ENCODE assay signal across 8 mouse cellular contexts in genomic region chr11:80601040-80601864, GRCm38 (mm10).
DNase-seq lines count a peak whose midpoint lies in the region; ATAC-seq lines count a peak whose summit lies in the region.
"Had no signal": no experiment of that assay in that cellular context is flagged by ENCODE, and none has a peak within 500 bp of the region (broad histone marks: within the 10 kb centered on the region; RNA-seq: fewer than 3 reads in every experiment).

No protein-coding gene starts in this region.

- no peak overlapping the region for H3K9ac ChIP-seq in hindbrain, embryonic 13.5 days
- H3K9ac ChIP-seq in hindbrain, embryonic 16.5 days (ENCODE audit: low read depth, low read length), result no peak overlapping the region
- H3K9ac ChIP-seq in midbrain, embryonic 11.5 days (ENCODE audit: low read length), result no peak overlapping the region
- H3K9ac ChIP-seq: liver, embryonic 15.5 days had no signal

- H3K4me2 ChIP-seq in hindbrain, embryonic 13.5 days, result no peak overlapping the region
- no peak overlapping the region for H3K4me2 ChIP-seq in hindbrain, embryonic 16.5 days (ENCODE audit: low read length)
- H3K4me2 ChIP-seq in midbrain, embryonic 11.5 days, result no peak overlapping the region
- H3K4me2 ChIP-seq: liver, embryonic 15.5 days had no signal

- H3K27ac ChIP-seq in hindbrain, embryonic 13.5 days, result peak overlapping the region; percentile 93
- H3K27ac ChIP-seq in hindbrain, embryonic 16.5 days (ENCODE audit: low read depth, low read length), result no peak overlapping the region
- H3K27ac ChIP-seq in midbrain, embryonic 11.5 days (ENCODE audit: low read depth, low read length), result no peak overlapping the region
- H3K27ac ChIP-seq in midbrain, embryonic 10.5 days (replicated peaks), result no peak overlapping the region
- H3K27ac ChIP-seq: liver, embryonic 15.5 days had no signal

- no peaks in the 10 kb centered on the region for H3K36me3 ChIP-seq in hindbrain, embryonic 13.5 days
- no peaks in the 10 kb centered on the region for H3K36me3 ChIP-seq in hindbrain, embryonic 16.5 days (ENCODE audit: control insufficient read depth, insufficient read depth, low read length)
- no peaks in the 10 kb centered on the region for H3K36me3 ChIP-seq in midbrain, embryonic 11.5 days (ENCODE audit: control insufficient read depth, insufficient read depth, low read length)
- H3K36me3 ChIP-seq in midbrain, embryonic 10.5 days, result no peaks in the 10 kb centered on the region
- H3K36me3 ChIP-seq: liver, embryonic 15.5 days had no signal

- no peak overlapping the region for H3K4me3 ChIP-seq in hindbrain, embryonic 13.5 days
- H3K4me3 ChIP-seq in hindbrain, embryonic 16.5 days (ENCODE audit: low read length), result no peak overlapping the region
- no peak overlapping the region for H3K4me3 ChIP-seq in midbrain, embryonic 11.5 days (ENCODE audit: low read depth, low read length)
- H3K4me3 ChIP-seq in midbrain, embryonic 10.5 days, result no peak overlapping the region
- H3K4me3 ChIP-seq: liver, embryonic 15.5 days had no signal

- H3K9me3 ChIP-seq in hindbrain, embryonic 13.5 days, result no peaks in the 10 kb centered on the region
- H3K9me3 ChIP-seq in hindbrain, embryonic 16.5 days (ENCODE audit: control insufficient read depth, low read length), result no peaks in the 10 kb centered on the region
- H3K9me3 ChIP-seq in midbrain, embryonic 11.5 days (ENCODE audit: control insufficient read depth, low read length), result no peaks in the 10 kb centered on the region
- H3K9me3 ChIP-seq in midbrain, embryonic 10.5 days (replicated peaks), result no peaks in the 10 kb centered on the region
- H3K9me3 ChIP-seq: liver, embryonic 15.5 days had no signal

- H3K27me3 ChIP-seq in hindbrain, embryonic 13.5 days, result peaks cover 20% of the 10 kb centered on the region; the same call in 1 of the 2 replicates
- H3K27me3 ChIP-seq in hindbrain, embryonic 16.5 days (replicated peaks; ENCODE audit: control insufficient read depth, insufficient read depth, low read length), result 0 out of 2 replicates have a peak, but pooled peaks cover 2% of the 10 kb centered on the region
- H3K27me3 ChIP-seq in midbrain, embryonic 11.5 days (ENCODE audit: control insufficient read depth, insufficient read depth, low read length), result peaks cover 13% of the 10 kb centered on the region
- H3K27me3 ChIP-seq in midbrain, embryonic 10.5 days (ENCODE audit: low read depth, poor library complexity, severe bottlenecking), result peaks cover 29% of the 10 kb centered on the region

- peaks cover 22% of the 10 kb centered on the region for H3K4me1 ChIP-seq in hindbrain, embryonic 13.5 days (replicated peaks)
- peaks cover 13% of the 10 kb centered on the region for H3K4me1 ChIP-seq in hindbrain, embryonic 16.5 days (ENCODE audit: control insufficient read depth, insufficient read depth, low read depth, low read length)
- H3K4me1 ChIP-seq in midbrain, embryonic 11.5 days (ENCODE audit: control insufficient read depth, insufficient read depth, low read length), result peaks cover 9% of the 10 kb centered on the region
- peaks cover 16% of the 10 kb centered on the region for H3K4me1 ChIP-seq in midbrain, embryonic 10.5 days
- H3K4me1 ChIP-seq: liver, embryonic 15.5 days had no signal

- intact Hi-C loops in left cerebral cortex, postnatal 36 days (cut with DNase I), result loop anchor here (5.0 kb wide), 1 partner anchor 34 kb away; no protein-coding TSS in a partner anchor

- WGBS in hindbrain, embryonic 13.5 days, result 80% methylated on average over 20 of the region's 20 CpGs
- 75% methylated on average over 20 of the region's 20 CpGs for WGBS in hindbrain, embryonic 16.5 days
- WGBS in midbrain, embryonic 11.5 days, result 81% methylated on average over 20 of the region's 20 CpGs
- WGBS in midbrain, embryonic 10.5 days, result 81% methylated on average over 20 of the region's 20 CpGs

- no peak for ATAC-seq in hindbrain, embryonic 13.5 days (ENCODE audit: low FRiP score)
- ATAC-seq in hindbrain, embryonic 16.5 days, result no peak
- ATAC-seq in midbrain, embryonic 11.5 days (ENCODE audit: low FRiP score), result no peak

- peak; percentile 83 for DNase-seq in midbrain, embryonic 11.5 days (ENCODE audit: low spot score, missing footprints)
- DNase-seq in midbrain, embryonic 10.5 days (ENCODE audit: low spot score), result no peak
- DNase-seq in lung, postnatal 10 days, result peak; percentile 42
- no peak for DNase-seq in urinary bladder, postnatal 14 days (ENCODE audit: low spot score)
- DNase-seq in left cerebral cortex, postnatal 36 days (ENCODE audit: low spot score in 2 of 2), result no peak

Comparison
In these comparisons a context has a peak if more than half of its experiments do, and no peak if none do; other contexts are left out.
1. DNase-seq: peak in midbrain, embryonic 11.5 days (single experiment) and lung, postnatal 10 days (single experiment); none in midbrain, embryonic 10.5 days (single experiment), urinary bladder, postnatal 14 days (single experiment) and left cerebral cortex, postnatal 36 days (0 of 2).